Mouse (Mus musculus) urinary bladder, postnatal 14 days (tissue): ENCODE data around the gene Hist1h4f.
"Not testable (repeated sequence)": the region's sequence is repeated elsewhere in the genome, so short reads cannot be mapped to it uniquely, and the experiment has no call there.

Source experiments
- DNase-seq: peaks from one replicate; pipeline ENCODE4 v3.0.0; 2021; ENCODE audit warnings: low spot score

Hist1h4f gene

DNA sequence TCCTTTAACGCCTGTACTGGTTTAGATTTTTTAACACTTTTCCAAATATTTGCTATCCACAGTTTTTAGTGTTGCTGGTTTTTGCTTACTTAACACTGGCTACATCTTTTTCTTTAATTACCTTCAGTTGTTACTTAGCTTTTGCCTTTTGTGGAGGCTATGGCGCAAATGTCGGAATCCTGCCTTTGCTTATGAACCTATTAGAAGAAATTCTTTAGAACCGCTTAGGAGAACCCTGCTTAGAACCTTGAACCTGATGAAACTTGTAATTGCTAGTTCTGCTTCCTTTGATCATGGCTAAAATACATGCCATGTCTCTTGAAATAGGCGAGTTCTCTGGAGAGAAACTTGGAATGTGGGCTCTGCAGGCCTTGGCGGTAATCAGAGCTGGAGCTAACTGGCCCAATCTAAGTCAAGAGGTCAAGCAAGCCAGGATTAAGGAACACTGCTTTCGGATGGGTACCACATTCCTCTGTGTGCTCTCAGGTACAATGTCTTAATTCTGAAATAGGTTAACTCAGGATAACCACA lies 25.0 kb upstream of the Hist1h4f start:
- DNase-seq, result no peak

DNA sequence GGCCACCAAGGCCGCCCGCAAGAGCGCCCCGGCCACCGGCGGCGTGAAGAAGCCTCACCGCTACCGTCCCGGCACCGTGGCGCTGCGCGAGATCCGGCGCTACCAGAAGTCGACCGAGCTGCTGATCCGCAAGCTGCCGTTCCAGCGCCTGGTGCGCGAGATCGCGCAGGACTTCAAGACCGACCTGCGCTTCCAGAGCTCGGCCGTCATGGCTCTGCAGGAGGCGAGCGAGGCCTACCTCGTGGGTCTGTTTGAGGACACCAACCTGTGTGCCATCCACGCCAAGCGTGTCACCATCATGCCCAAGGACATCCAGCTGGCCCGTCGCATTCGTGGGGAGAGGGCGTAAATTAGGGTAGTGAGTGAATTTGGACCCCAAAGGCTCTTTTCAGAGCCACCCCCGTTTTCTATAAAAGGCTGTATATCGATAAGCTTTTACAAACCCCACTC lies 24.4 kb upstream of the Hist1h4f start:
- not testable (repeated sequence) for DNase-seq

DNA sequence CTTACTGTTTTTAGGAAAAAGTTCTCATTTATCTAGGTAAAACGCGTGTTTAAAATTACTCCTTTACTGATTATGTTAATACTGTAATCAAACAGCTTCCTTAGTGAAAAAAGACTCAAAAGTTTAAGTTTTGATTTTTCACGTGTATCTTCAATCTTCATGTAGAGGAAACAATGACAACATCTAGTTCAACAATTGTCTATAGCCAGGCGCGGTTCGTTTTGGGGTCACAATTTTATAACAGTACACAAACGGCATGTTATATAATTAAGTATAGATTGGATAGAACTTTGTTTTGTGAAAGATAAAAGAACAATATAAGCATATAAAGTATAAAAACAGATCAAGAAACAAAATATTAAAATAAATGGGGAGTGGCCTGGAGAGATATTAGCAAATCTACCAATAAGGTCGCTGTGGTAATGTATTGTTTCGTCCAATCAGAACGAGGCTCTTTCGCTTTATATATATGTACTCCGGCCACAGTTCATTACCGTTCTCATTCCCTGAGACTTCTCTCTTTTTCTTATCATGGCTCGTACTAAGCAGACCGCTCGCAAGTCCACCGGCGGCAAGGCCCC lies 23.9 kb upstream of the Hist1h4f start, which contains the start of gene Hist1h3d:
Gene Hist1h3d, plus strand, starts transcription at position 493 of the 581 bp plus-strand sequence.
- DNase-seq, result peak; percentile 31

DNA sequence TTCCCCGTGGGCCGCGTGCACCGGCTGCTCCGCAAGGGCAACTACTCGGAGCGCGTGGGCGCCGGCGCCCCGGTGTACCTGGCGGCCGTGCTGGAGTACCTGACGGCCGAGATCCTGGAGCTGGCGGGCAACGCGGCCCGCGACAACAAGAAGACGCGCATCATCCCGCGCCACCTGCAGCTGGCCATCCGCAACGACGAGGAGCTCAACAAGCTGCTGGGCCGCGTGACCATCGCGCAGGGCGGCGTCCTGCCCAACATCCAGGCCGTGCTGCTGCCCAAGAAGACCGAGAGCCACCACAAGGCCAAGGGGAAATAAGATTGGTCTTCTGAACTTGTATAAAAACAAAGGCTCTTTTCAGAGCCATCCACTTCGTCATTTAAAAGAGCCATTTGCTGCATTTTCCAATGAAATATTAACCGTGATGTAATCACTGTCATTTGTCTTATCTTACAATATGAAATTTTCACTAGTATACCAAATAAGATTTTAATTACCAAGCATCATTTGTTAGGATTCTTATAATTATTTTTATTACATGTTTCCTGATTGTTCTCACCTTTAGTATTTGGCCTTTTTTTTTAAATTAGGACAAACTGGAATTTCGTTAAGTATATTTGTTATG lies 23.2 kb upstream of the Hist1h4f start:
- not testable (repeated sequence) for DNase-seq

DNA sequence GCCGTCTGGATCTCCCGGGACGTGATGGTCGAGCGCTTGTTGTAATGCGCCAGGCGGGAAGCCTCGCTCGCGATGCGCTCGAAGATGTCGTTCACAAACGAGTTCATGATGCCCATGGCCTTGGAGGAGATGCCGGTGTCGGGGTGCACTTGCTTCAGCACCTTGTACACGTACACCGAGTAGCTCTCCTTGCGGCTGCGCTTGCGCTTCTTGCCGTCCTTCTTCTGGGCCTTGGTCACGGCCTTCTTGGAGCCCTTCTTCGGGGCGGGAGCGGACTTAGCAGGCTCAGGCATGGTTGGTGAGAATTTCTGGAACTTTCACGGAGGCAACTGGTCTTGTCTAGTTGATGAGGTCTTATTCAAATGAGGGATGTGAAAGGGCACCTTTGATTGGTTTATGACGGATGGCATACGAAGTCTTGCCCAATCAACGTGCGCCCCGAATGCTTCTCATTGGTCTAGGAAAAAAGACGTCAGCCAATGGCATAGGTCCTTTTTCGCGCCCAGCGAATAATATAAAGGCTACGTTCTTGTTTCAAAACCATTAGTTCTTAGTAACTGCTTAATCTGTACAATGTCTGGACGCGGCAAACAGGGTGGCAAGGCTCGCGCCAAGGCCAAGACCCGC lies 22.6 kb upstream of the Hist1h4f start, which contains the start of the genes Hist1h2bf and Hist1h2ad:
Gene Hist1h2bf, minus strand, starts transcription at position 299 of the 627 bp plus-strand sequence.
Gene Hist1h2ad, plus strand, starts transcription at position 484 of the 627 bp plus-strand sequence.
- DNase-seq, result peak; percentile 91

DNA sequence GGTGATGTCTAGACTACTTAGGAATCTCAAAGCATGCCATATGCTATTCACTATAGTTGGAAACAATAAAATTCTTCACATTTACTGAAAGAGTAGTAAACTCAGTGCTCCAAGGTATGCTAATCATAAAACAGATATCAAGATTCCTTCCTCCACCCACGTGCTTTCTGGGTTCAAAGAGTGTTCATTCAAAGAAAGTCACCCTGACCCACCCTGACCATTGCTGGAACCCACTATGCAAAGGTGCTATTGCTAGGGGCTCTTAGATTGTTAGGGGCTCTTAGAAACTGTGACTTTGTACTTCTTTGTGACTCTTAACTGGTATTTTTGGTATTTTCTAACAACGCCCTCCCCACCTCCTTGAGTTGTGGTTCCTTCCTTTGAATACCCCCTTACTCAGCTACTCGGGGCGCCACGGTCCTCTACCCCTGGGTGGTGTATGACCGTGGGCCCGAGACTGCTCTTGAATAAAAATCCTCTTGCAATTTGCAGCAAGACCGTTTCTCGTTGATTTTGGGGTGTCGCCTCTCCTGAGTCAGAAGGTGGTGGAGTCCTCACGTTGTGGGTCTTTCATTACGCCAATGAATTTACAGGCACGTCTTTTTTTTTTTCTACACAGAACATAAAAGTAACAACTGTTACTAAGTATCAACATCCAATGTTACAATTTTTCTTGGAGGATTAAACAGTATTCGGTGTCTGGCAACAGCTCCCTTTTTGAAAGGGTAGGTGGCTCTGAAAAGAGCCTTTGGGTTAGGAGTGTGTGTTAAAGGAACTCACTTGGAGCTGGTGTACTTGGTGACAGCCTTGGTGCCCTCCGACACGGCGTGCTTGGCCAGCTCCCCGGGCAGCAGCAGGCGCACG lies 21.8 kb upstream of the Hist1h4f start:
- DNase-seq, result not testable (repeated sequence)

DNA sequence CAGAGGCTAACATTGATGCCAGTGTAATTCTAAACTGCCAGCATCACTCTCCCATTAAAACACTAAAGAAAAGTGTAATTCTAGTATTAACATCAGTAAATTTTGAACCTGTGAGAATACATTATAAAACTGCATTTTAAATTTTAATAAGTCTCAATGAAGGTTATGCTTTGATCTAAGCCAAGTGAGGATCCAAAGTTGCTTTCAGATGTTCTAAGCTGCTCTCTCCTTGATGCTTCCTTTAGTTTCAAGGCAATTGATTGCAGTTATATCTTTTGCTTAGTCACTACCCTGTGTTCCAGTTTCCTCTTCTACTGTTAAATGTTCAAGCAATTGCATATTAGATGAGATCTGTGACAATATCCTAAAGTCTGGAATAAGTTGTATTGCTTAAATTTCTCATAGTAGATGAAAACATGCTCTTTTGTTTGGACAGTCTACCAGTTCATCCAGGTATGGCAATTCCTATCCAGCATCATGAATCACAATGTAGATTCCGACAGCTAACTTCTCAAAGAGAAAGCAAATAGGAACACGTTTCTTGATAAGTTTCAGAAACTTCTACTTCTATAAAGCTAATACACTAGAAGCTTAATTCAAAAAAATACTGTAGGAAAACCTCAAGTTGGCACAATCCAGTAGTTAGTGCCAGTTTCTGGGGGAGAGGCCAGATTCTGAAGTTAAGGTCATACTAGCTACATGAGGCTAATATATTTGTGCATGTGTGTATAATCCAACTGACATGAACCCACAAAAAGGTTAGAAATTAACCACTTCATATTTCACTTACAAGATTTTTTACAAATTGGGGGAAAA lies 21.0 kb upstream of the Hist1h4f start:
- no peak for DNase-seq

DNA sequence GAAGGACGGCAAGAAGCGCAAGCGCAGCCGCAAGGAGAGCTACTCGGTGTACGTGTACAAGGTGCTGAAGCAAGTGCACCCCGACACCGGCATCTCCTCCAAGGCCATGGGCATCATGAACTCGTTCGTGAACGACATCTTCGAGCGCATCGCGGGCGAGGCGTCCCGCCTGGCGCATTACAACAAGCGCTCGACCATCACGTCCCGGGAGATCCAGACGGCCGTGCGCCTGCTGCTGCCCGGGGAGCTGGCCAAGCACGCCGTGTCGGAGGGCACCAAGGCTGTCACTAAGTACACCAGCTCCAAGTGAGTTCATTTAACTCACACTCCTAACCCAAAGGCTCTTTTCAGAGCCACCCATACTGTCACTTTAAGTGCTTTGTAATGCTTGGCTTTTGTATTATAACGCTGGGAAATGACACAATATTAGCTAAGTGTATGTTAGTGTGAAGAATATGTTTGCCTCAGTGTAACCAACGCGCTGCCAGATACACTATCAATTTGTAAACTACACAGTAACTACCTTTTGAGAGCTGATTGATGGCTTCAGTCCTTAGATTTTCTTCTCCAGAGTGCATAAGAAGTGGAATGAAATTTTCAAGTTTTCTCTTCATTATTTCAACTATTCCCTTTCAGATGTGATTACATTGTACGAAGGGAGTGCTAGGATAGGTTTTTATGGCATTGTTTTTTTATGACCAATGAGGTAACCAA lies 20.2 kb upstream of the Hist1h4f start:
- DNase-seq, result not testable (repeated sequence)

DNA sequence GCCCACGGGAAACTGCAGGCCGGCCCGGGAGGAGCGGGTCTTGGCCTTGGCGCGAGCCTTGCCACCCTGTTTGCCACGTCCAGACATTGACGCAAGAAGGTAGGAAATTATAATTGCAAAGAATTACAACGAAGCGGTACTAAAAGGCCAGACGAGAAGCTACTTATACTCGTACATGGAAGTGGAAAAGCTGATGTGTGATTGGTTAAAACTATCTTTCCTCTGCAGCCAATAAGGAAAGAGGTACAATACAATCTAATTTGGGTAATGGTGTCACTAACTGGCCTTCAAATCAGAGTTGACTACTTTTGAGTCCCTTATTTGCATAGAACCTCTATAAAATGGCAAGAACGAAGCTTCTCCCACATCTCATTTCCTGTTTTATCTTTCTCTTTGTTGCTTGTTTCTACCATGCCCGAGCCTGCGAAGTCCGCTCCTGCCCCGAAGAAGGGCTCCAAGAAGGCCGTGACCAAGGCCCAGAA lies 19.6 kb upstream of the Hist1h4f start, which contains the start of the genes Hist1h2ae and Hist1h2bg:
Gene Hist1h2ae, minus strand, starts transcription at position 199 of the 482 bp plus-strand sequence.
Gene Hist1h2bg, plus strand, starts transcription at position 375 of the 482 bp plus-strand sequence.
- peak; percentile 59 for DNase-seq

DNA sequence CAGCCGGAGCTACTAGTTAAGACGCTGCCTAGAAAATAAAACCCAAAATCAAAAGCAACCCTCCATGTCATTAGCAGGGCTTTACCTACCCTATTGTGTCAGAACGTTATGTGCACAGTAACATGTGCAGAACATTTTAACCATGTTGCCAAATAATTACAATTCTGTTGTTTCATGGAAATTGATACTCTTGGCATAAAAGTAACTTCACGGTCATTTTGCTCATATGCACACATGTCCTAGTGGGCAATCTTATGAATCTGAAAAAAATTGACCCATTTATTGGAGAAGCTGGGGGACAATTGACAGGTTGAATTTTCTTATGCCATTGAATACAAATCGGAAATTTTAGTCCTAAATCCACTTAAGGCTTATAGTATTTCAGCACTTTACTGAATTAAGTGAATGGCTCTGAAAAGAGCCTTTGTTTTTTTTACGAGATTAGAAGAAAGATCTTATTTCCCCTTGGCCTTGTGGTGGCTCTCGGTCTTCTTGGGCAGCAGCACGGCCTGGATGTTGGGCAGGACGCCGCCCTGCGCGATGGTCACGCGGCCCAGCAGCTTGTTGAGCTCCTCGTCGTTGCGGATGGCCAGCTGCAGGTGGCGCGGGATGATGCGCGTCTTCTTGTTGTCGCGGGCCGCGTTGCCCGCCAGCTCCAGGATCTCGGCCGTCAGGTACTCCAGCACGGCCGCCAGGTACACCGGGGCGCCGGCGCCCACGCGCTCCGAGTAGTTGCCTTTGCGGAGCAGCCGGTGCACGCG lies 19.0 kb upstream of the Hist1h4f start:
- not testable (repeated sequence) for DNase-seq

DNA sequence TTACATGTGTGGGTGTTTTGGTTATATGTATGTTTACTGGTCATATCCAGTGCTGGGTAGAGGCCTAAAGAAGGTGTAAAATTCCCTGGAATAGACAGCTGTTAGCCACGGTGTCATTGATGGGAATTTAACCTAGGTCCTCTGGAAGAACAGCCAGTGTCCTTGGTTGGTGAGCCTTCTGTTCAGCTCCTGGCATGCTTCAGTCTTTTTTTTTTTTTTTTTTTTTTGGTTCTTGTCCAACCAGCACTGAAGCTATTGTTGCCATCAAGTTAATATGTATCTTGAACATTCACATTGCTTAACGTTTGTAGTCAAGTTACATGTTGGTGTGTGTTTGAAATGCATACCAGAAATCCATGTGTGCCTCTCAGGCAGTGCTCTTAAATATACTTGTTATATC lies 13.0 kb upstream of the Hist1h4f start:
- DNase-seq, result no peak

DNA sequence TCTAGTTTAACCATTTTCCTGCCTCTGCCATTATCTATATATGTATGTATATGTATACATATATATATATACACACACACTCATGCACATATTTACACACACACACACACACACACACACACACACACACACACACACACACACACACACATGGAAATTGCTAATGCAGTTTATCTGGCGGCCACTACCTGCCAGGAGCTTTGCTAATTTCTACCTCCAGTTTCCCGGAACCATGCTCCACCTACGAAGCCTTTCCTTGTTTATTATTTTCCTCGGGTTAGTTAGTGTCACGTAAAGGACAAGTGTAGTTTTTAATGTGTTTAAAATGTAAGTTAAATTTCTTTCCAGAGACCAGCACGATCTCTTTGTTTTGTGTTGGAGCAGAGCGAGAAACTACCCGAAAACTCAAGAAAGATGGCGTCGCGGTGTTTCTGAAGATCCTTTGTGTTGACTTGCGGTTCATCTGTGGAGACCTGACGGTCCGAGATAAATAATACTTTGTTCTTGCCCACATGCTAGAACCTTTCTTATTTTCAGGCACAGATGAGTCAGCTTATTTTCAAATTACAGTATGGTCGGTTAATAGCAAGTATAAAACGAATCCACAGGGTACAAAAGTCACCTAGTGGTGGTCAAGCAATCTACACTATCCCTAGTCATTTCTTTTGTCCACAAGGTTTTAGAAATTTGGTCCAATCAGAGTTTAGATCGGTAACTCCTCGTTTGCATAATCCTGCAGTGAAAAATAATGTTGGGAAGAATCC lies 11.4 kb upstream of the Hist1h4f start:
- peak; percentile 22 for DNase-seq

DNA sequence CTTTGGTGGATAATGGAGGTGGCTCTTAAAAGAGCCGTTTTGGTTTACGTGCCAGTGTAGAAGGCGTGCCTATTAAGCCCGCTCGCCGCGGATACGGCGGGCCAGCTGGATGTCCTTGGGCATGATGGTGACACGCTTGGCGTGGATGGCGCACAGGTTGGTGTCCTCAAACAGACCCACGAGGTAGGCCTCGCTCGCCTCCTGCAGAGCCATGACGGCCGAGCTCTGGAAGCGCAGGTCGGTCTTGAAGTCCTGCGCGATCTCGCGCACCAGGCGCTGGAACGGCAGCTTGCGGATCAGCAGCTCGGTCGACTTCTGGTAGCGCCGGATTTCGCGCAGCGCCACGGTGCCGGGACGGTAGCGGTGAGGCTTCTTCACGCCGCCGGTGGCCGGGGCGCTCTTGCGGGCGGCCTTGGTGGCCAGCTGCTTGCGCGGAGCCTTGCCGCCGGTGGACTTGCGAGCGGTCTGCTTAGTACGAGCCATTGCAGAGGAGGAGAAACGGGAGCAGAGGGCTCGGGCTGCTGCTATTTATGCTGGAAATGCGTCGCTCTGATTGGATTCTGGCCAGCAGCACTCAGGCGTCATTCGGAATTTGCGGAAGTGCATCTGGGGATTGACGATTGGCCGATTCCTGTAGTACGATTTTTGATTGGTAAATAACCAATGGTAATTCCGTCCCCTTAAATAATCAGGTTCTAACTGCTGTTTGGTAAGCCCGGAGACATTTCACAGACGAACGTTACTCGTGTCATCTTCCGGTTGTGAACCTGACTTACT lies 10.6 kb upstream of the Hist1h4f start, which contains the start of gene Hist1h3e:
Gene Hist1h3e, minus strand, starts transcription at position 487 of the 777 bp plus-strand sequence.
- peak; percentile 94 for DNase-seq

DNA sequence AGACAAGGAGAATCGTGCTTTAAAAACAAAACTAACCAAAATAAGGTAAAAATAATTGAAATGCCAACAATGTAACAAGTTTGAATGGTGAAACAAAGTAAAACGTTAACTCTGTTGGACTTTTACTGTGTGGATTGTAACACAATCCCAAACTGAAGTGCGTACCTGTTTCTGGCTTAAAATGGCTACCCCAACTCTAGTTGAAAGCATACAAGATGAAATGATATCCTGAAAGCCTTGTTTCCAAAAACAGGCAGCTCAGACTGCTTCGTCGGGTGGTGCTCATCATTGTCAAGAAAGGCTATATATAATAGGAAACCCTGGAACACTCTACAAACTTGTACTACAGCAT lies 10.1 kb upstream of the Hist1h4f start:
- DNase-seq, result not testable (repeated sequence)

DNA sequence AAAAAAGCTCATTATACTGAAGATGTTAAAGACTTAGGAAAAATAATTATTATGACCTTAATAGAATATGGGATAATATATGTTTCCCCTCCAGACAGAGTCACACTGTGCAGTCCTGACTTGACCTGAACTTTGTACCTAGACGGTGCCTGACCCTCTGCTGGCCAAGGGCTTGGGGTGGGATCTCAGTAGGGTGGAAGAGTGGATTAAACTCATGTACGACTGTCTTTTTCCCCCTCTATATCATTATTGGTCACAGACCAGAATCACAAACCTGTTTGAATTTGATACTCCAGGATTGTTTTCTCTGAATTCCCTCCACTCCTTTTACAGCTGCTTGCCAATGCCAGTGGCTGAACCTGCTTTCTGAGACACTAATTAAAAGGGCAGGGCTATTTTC lies 9.3 kb upstream of the Hist1h4f start:
- DNase-seq, result not testable (repeated sequence)

DNA sequence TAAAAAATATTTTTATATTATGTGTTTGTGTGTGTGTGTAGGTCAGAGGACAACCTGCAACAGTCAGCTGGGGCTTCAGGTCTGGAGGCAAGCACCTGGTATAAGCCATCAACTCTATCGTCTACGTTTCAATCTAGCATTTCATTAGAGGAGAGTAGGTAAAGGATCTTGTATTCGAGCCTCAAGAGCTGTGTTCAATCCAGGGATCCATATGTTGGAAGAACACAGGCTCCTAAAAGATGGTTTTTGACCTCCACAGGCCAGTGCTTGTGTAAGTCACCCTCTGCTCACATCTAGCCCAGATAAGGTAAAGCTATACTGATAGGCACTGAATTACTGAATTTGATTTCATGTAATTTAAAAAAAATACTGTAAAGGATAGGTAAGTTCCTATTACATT lies 5.5 kb upstream of the Hist1h4f start:
- no peak for DNase-seq

DNA sequence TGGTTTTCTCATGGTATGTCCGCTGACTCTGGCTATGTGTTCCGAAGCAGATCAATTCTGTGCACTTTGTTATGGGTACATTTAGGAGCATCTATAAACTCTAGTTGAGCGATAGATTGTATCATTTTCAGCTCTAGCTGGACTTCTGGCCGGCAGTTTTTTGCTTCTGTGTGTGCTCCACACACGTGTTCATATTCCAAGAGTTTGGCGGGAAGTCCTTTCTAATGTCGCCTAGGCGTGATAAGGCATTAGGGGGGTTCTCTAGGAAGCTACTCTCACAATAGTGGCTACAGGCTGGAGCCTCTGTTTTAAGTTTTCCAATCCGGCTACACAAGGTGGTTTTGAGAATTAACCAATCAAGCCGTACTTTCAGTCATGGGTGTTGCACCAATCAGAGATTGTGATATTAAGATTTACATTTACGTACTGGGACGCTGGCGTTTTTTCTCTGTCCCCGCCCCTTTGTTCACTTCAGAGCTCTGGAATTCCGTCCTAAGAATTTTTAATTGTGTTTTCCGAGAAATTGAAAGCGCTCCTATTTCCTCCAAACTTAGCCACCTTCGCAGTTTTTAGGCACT lies 4.5 kb upstream of the Hist1h4f start:
- DNase-seq, result peak; percentile 64
